Mouse (Mus musculus) erythroblast, embryonic 14.5 days (primary cell): ENCODE results near the gene Gmnc. TPM values are rescaled to one million over a fixed set of nuclear protein-coding genes. Genes with fewer than 3 reads are reported as not detected.

Source experiments
- H3K27me3 ChIP-seq: 2 replicates; pipeline ENCODE4 v1.6.1; 2012; ENCODE audit warnings: inconsistent platforms; ENCODE audit not compliant: control insufficient read depth
- H3K36me3 ChIP-seq: 2 replicates; pipeline ENCODE4 v1.6.1; 2012; ENCODE audit warnings: mild to moderate bottlenecking, inconsistent platforms; ENCODE audit not compliant: control insufficient read depth
- H3K4me1 ChIP-seq: 2 replicates; pipeline ENCODE4 v1.6.1; 2012; ENCODE audit warnings: inconsistent platforms; ENCODE audit not compliant: control insufficient read depth
- H3K4me3 ChIP-seq: replicated peaks from 2 replicates; pipeline ENCODE3; 2012; ENCODE audit warnings: moderate library complexity, mild to moderate bottlenecking, inconsistent platforms
- H3K9me3 ChIP-seq: 2 replicates; pipeline ENCODE4 v1.6.1; 2012; ENCODE audit warnings: low read length, inconsistent platforms, mixed read lengths; ENCODE audit not compliant: control insufficient read depth
- GATA1 ChIP-seq: IDR thresholded peaks from 2 replicates; pipeline ENCODE4 v1.6.1; 2012; ENCODE audit warnings: low read length, inconsistent platforms, mixed read lengths
- TAL1 ChIP-seq: IDR thresholded peaks from 3 replicates; pipeline ENCODE4 v1.6.1; 2012; ENCODE audit warnings: low read length, inconsistent platforms, mixed read lengths
- polyA plus RNA-seq: library from polyadenylated mRNA; stranded (reverse); fragments of >175 nt; gene quantifications from 2 replicates; pipeline ENCODE4 v1.2.3, GENCODE M21; 2012

The Gmnc gene
- polyA plus RNA-seq, 1 experiment = not detected

DNA sequence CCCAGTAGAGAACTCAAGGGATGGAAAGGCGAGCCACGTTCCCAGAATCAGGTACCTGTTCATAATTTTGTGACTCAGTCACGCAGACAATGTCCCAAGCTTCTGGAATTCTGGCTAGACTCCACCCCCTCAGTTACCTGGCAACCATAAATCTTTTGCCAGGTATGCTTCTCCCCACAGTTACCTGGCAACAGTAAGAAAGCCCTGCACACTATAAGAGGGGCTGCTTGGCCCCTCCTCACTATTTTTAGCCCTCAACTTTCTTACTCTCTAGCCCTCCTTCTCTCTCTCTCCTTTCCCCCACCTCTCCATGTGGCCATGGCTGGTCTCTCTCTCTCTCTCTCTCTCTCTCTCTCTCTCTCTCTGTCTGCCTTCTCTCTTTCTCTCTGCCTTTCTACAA lies 114.6 kb downstream of the Gmnc start:
- no peak for TF ChIP-seq TAL1
- no peak for TF ChIP-seq GATA1
- Histone ChIP-seq H3K36me3 (no peaks in the 10 kb centered on the region), H3K27me3 (no peaks in the 10 kb centered on the region), H3K4me1 (no peaks in the 10 kb centered on the region), H3K9me3 (no peaks in the 10 kb centered on the region; the same call in 1 of the 2 replicates), H3K4me3 (no peak overlapping the region)
